Mouse (Mus musculus) kidney, embryonic 15.5 days (tissue): ENCODE data around the gene Slc16a6. TPM values are rescaled to one million over a fixed set of nuclear protein-coding genes. Genes with fewer than 3 reads are reported as not detected.

ENCODE experiments used
- ATAC-seq: fragments of 200-750 bp; cut with Nextera tagmentation; replicated peaks from 2 replicates; pipeline ENCODE4 v1.8.0; 2017; ENCODE audit warnings: moderate TSS enrichment; ENCODE audit not compliant: low FRiP score
- H3K27ac ChIP-seq: fragments of 300-500 bp; sonication (generic); 2 replicates; pipeline ENCODE4 v1.5.1; 2015; ENCODE audit warnings: mild to moderate bottlenecking, inconsistent platforms
- H3K27me3 ChIP-seq: fragments of 300-500 bp; sonication (generic); 2 replicates; pipeline ENCODE4 v1.6.1; 2015; ENCODE audit warnings: inconsistent platforms
- H3K36me3 ChIP-seq: fragments of 300-500 bp; sonication (generic); 2 replicates; pipeline ENCODE4 v1.6.1; 2015; ENCODE audit warnings: inconsistent platforms
- H3K4me1 ChIP-seq: fragments of 300-500 bp; sonication (generic); 2 replicates; pipeline ENCODE4 v1.6.1; 2015; ENCODE audit warnings: inconsistent platforms
- H3K4me2 ChIP-seq: fragments of 300-500 bp; sonication (generic); 2 replicates; pipeline ENCODE4 v1.6.1; 2015; ENCODE audit warnings: moderate library complexity, mild to moderate bottlenecking, inconsistent platforms
- H3K4me3 ChIP-seq: fragments of 300-500 bp; sonication (generic); replicated peaks from 2 replicates; pipeline ENCODE4 v1.5.1; 2015; ENCODE audit warnings: mild to moderate bottlenecking, inconsistent platforms
- H3K9ac ChIP-seq: fragments of 300-500 bp; sonication (generic); 2 replicates; pipeline ENCODE4 v1.6.1; 2015; ENCODE audit warnings: mild to moderate bottlenecking, inconsistent platforms
- H3K9me3 ChIP-seq: fragments of 300-500 bp; sonication (generic); replicated peaks from 2 replicates; pipeline ENCODE4 v1.6.1; 2016; ENCODE audit warnings: inconsistent platforms
- WGBS: fragments of 180-500 bp; shearing (Covaris S2); methylation state at CpG from one replicate; pipeline ENCODE4 v1.1.7; 2015; ENCODE audit warnings: mixed read lengths; 5-methylcytosine and 5-hydroxymethylcytosine counted together
- polyA plus RNA-seq: library from polyadenylated mRNA; unstranded; fragments of >200 nt; fragmentation: Nextera tagmentation; extraction: Ambion mirVana; gene quantifications from 2 replicates; pipeline ENCODE4 v1.2.1, GENCODE M21; 2015

Slc16a6 gene
- 8.8 and 10.5 TPM in 2 replicates for polyA plus RNA-seq

DNA sequence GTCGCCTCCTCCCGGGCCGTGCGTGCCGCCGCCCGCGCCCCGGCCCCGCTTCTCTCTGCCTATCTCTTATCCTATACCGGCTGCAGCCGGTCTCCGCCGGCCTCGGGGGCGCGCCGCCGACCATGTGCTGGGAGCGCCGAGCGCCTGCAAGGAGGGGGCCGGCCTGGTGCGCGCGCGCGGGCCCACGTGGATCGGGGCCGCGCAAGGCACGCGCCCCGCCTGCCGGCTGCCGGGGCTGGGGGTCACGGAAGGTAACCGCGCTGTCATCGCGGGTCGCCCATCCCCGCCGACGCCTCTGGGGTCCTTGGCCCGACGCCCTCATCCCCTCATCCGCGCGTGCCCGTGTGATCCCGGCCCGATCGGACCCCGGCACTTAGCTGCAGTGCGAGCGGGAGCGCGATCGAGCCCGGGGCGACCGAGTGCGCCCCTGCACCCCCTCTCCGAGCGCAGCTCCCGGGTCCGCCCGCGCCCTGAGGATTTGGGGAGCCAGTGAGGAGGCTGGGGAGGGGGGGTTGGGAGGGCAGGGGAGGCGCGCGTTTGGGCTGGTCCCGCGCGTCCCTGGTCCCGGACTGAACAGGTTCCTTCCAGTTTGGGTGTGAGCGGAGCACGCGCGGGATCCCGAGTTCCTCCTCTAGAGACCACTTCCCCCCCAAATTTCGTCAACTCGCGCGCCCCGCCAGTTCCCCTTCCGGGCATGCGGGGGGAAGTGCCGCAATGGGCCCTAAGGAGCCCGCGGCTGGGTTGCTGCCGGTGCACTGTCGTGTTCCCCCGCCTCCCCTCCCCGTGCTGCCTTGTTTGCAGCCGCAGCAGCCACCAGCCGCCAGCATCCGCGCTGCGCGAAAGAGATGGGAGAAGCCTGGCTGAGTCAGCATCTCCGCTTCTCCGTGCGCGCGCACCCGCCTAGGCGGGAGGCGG, at the start of gene Slc16a6, which contains the start of gene Arsg:
Gene Slc16a6 (minus strand): TSS at position 428 of the 915 bp plus-strand sequence.
Gene Arsg (plus strand): TSS at position 204 of the 915 bp plus-strand sequence.
- no peaks in the 10 kb centered on the region for H3K9me3 ChIP-seq
- peak within 1 kb of the TSS; percentile 94 for H3K9ac ChIP-seq
- WGBS = under 1% methylated on average over 105 of the region's 111 CpGs
- H3K36me3 ChIP-seq = no peaks in the 10 kb centered on the region
- ATAC-seq = peak; percentile 90
- peak within 1 kb of the TSS; percentile 96 for H3K4me2 ChIP-seq
- H3K27me3 ChIP-seq = 0 out of 2 replicates have a peak, but pooled peaks cover 4% of the 10 kb centered on the region
- H3K4me3 ChIP-seq = peak within 1 kb of the TSS; percentile 73
- peak within 1 kb of the TSS; percentile 93 for H3K27ac ChIP-seq
- peaks cover 50% of the 10 kb centered on the region for H3K4me1 ChIP-seq

DNA sequence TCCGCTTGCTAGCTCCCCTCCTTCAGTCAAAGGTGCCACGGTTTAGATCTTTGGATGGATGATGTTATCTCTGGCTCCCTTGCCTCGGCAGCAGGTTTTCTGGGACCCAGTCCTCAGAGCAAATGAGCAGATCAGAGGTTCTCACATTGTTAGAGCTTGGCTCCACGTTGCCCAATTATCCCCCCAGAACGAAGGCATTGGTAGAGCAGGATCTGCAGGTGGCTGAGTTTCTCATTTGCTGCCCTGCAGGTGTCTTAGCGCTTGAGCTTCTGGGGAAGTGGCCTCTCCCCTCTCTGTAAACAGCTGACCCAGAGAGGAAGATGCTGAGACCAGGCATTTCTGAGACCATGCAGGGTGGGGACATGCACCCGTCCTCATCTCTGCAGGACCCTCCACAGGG, 47.6 kb upstream of the Slc16a6 start:
- H3K27me3 ChIP-seq = no peaks in the 10 kb centered on the region
- H3K27ac ChIP-seq = no peak overlapping the region
- H3K36me3 ChIP-seq = no peaks in the 10 kb centered on the region
- no peak overlapping the region for H3K9ac ChIP-seq
- 55% methylated on average over 7 of the region's 7 CpGs for WGBS
- ATAC-seq = no peak
- no peaks in the 10 kb centered on the region for H3K9me3 ChIP-seq
- H3K4me2 ChIP-seq = no peak overlapping the region
- no peaks in the 10 kb centered on the region for H3K4me1 ChIP-seq
- no peak overlapping the region for H3K4me3 ChIP-seq

DNA sequence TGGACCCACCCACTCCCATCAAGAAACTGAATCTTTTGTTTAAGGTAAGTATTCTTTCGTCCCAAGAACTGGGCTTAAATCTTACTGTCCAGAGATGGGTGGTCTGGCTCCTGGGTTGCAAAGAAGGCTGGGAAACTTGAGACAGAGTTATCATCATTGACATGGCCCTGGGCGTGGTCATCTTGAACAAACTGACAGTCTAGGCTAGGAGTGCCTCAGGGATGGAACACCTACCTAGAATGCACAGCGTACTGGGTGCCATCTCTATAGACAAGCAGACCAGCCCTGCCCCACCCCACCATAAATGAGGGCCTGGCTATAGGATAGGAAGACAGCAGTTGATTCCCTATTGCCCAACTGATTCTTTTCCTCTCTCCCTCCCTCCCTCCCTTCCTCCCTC, 44.4 kb upstream of the Slc16a6 start:
- no peak overlapping the region for H3K9ac ChIP-seq
- H3K4me1 ChIP-seq = no peaks in the 10 kb centered on the region
- H3K27ac ChIP-seq = no peak overlapping the region
- ATAC-seq = no peak
- no peaks in the 10 kb centered on the region for H3K36me3 ChIP-seq
- H3K27me3 ChIP-seq = no peaks in the 10 kb centered on the region
- no peaks in the 10 kb centered on the region for H3K9me3 ChIP-seq
- H3K4me2 ChIP-seq = no peak overlapping the region
- no peak overlapping the region for H3K4me3 ChIP-seq
- 86% methylated on average over 3 of the region's 3 CpGs for WGBS

DNA sequence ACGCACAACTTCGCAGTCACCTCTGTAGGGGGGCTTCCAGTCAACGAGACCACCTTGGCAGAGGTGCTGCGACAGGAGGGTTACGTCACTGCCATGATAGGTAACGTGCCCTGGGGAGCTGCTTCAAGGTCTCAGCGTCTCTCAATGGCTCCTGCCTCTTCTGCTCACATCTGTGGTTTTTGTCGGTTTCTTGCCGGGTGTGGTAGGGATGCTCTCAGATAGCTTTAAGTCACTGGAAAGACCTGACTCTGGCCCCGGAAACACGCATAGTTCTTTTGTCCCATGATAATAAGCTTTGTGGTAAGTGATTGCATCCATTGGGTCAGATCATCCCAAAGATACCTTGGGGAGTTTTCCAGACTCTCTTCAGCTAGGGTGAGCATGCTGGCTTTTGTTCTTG, 43.9 kb upstream of the Slc16a6 start:
- WGBS = 87% methylated on average over 11 of the region's 11 CpGs
- no peaks in the 10 kb centered on the region for H3K9me3 ChIP-seq
- H3K27me3 ChIP-seq = no peaks in the 10 kb centered on the region
- no peaks in the 10 kb centered on the region for H3K36me3 ChIP-seq
- H3K27ac ChIP-seq = no peak overlapping the region
- H3K4me3 ChIP-seq = no peak overlapping the region
- no peak overlapping the region for H3K9ac ChIP-seq
- H3K4me1 ChIP-seq = no peaks in the 10 kb centered on the region
- ATAC-seq = no peak
- H3K4me2 ChIP-seq = no peak overlapping the region

DNA sequence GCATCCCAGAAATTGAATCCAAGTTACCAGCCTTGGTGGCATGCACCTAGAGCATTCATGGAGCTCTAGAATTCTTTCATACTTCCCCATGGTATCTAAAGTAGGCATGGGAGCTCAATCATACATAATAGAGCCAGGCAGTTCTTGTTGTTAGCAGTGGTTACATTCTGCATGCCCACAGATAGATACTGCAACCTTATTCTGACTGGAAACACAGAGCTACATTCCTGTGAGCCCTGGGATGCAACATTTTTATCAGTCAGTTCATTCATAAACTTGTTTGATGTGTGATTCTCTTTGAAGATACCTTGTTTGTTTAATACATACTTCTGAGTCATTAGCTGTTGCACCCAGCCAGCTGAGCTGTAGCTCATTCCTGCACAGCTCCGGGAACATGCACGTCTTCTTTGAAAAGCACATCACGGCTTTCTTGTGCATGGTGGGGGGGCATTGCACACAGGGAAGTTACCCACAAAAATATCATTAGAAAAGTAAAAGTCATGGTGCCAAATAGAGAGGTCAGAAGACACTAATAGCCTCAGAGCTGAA, 40.7 kb upstream of the Slc16a6 start:
- H3K36me3 ChIP-seq = no peaks in the 10 kb centered on the region
- 68% methylated on average over 3 of the region's 3 CpGs for WGBS
- H3K4me2 ChIP-seq = no peak overlapping the region
- no peak for ATAC-seq
- H3K4me3 ChIP-seq = no peak overlapping the region
- no peaks in the 10 kb centered on the region for H3K27me3 ChIP-seq
- no peak overlapping the region for H3K9ac ChIP-seq
- no peaks in the 10 kb centered on the region for H3K9me3 ChIP-seq
- H3K4me1 ChIP-seq = no peaks in the 10 kb centered on the region
- no peak overlapping the region for H3K27ac ChIP-seq

DNA sequence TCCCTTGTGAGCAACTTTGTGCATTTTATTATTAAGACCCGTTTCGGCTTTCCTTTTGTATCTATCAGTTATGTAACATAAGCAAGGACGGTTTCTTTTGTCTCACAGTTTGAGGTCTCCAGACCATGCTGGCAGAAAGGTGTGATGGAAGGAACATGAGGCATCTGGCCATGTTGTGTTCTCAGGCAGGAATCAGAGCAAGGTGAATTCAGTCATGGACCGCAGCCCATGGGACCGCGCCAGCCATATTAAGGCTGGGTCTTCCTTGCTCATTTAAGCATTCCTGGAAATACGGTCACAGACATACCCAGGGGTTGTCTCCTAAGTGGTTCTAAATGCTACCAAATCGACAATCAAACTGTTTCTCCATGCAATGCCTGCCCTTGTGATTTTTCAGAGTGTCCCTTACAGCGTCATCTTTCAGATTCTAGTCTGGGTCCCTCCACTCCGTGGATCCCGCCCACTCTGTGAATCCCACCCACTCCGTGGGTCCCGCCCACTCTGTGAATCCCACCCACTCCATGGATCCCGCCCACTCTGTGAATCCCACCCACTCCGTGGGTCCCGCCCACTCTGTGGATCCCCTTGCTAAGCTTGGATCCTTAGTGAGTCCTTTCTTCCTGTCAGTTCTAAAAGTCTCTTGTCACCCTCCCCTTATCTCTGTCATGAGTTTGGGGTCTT, 39.7 kb upstream of the Slc16a6 start:
- ATAC-seq = 0 out of 2 replicates have a peak, but pooled peaks have one; percentile 12
- no peak overlapping the region for H3K9ac ChIP-seq
- no peak overlapping the region for H3K4me3 ChIP-seq
- H3K4me2 ChIP-seq = no peak overlapping the region
- H3K27me3 ChIP-seq = no peaks in the 10 kb centered on the region
- no peaks in the 10 kb centered on the region for H3K9me3 ChIP-seq
- 86% methylated on average over 16 of the region's 16 CpGs for WGBS
- H3K36me3 ChIP-seq = no peaks in the 10 kb centered on the region
- H3K4me1 ChIP-seq = no peaks in the 10 kb centered on the region
- H3K27ac ChIP-seq = no peak overlapping the region

DNA sequence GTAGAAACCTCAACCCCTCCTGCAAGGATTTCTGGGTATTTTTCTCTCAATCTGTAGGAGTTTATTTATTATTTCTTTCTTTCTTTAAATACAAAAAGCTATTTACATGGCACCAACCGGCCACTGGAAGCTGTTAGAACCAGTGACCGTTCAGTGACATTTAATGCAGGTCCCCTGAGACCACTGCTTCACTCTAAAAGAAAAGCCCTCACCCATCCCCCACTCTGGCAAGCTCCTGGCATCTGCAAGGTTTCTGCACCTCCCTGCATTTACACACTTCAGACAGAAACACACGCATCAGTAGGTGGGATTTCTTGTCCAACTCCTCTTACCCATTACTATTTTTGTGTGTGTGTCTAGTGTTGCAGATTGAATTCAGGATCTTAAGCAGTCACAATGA, 33.7 kb upstream of the Slc16a6 start:
- 43% methylated on average over 3 of the region's 3 CpGs for WGBS
- H3K9ac ChIP-seq = no peak overlapping the region
- peaks cover 11% of the 10 kb centered on the region for H3K4me1 ChIP-seq
- no peaks in the 10 kb centered on the region for H3K9me3 ChIP-seq
- H3K27ac ChIP-seq = no peak overlapping the region
- no peak overlapping the region for H3K4me2 ChIP-seq
- no peak overlapping the region for H3K4me3 ChIP-seq
- H3K27me3 ChIP-seq = no peaks in the 10 kb centered on the region
- no peaks in the 10 kb centered on the region for H3K36me3 ChIP-seq
- no peak for ATAC-seq

DNA sequence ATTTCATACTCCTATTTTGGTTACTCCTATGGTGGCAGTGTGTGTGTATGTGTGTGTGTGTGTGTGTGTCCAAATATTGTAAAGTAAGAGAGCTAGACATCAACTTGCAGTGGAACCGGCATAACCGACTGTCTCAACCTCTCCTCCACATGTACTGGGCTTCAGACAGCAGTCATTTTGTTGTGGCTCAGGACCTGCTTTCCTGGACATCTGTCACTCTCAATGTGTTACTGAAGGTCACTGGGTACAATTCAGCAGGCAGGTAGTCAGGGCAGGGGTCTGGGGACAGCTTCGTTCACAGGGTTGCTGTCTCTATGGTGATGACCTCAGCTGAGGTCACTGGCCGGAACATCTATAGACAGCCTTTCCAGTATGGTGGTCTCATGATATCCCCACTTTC, 32.4 kb upstream of the Slc16a6 start:
- 90% methylated on average over 4 of the region's 4 CpGs for WGBS
- no peak for ATAC-seq
- Histone ChIP-seq H3K4me1 (peaks cover 11% of the 10 kb centered on the region), H3K27me3 (no peaks in the 10 kb centered on the region), H3K27ac (no peak overlapping the region), H3K9ac (no peak overlapping the region), H3K9me3 (no peaks in the 10 kb centered on the region), H3K4me2 (no peak overlapping the region), H3K4me3 (no peak overlapping the region), H3K36me3 (no peaks in the 10 kb centered on the region)

DNA sequence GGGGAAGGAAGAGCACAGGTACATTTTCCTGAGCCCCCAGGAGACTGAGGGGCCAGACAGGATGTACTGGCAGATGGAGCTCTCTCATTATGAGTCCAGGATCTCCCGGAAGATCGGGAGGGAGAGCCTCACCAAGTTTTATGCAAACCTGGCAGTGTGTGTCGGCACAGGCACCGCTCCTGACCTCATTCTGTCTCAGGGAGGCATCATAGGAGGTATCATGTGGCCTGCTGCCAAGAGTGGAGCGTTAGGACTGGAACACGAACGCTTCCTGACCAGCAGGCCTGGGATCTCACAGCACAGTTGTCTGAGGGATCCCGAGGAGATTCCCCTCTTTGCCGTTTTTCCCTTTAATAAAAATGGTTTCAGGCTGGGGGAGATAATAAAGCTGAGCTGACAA, 31.6 kb upstream of the Slc16a6 start:
- ATAC-seq = no peak
- WGBS = 35% methylated on average over 9 of the region's 9 CpGs
- H3K27me3 ChIP-seq = no peaks in the 10 kb centered on the region
- H3K9me3 ChIP-seq = no peaks in the 10 kb centered on the region
- no peaks in the 10 kb centered on the region for H3K36me3 ChIP-seq
- H3K4me3 ChIP-seq = no peak overlapping the region
- no peak overlapping the region for H3K4me2 ChIP-seq
- H3K4me1 ChIP-seq = peaks cover 11% of the 10 kb centered on the region
- no peak overlapping the region for H3K9ac ChIP-seq
- no peak overlapping the region for H3K27ac ChIP-seq

DNA sequence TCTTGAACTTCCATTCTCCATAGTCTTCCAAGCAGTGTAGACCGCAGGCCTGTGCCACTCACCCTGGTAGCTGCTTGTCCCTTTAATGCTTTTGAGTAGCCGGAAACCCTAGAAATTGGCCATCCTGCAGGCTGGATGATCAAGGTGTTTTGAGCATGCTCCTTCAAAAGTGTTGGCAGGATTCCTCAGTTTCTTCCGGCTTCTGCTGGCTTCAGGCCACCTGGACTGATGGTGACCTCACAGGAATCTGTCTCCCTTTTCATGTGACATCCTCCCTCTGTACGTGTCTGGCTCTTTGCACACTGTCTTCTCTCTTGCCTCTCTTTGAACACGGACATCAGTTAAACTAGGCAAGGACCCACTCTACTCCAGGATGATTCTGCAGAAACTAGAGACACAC, 26.8 kb upstream of the Slc16a6 start:
- whole genome bisulfite sequencing = 80% methylated on average over 5 of the region's 5 CpGs
- Histone ChIP-seq H3K27ac (no peak overlapping the region), H3K36me3 (no peaks in the 10 kb centered on the region)

DNA sequence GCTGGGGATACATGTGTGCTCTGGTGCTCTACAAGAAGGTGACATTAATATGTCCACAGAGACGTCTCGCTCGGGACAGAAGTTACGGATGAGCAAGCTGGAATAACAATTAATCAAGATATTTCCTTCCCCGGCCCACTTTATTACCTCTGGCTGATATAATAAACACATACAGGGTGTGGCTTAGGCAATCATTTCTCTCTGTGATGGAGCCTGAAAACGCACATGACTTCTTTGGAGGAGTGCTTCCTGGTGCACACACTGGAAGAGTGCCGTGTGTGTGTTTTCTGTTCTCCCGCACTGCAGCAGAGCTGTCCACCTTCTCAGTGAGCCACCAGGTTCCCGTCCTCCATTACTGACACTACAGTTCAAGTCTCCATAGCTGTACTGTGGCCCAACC, 24.6 kb upstream of the Slc16a6 start:
- Histone ChIP-seq H3K4me3 (no peak overlapping the region), H3K9ac (no peak overlapping the region), H3K4me2 (no peak overlapping the region), H3K4me1 (peaks cover 43% of the 10 kb centered on the region), H3K9me3 (no peaks in the 10 kb centered on the region), H3K27me3 (no peaks in the 10 kb centered on the region), H3K27ac (peak overlapping the region; percentile 57), H3K36me3 (no peaks in the 10 kb centered on the region)
- WGBS = 38% methylated on average over 9 of the region's 9 CpGs
- no peak for ATAC-seq

More for the DNA sequence above, 26.8 kb upstream of the Slc16a6 start:
- Histone ChIP-seq H3K9ac (no peak overlapping the region), H3K27me3 (no peaks in the 10 kb centered on the region), H3K9me3 (no peaks in the 10 kb centered on the region), H3K4me3 (no peak overlapping the region), H3K4me2 (no peak overlapping the region), H3K4me1 (peaks cover 38% of the 10 kb centered on the region)
- ATAC-seq = no peak
